Mouse (Mus musculus) megakaryocyte, adult 5-6 weeks (primary cell): ENCODE data around the gene Cfap45. TPM values are rescaled to one million over a fixed set of nuclear protein-coding genes. Genes with fewer than 3 reads are reported as not detected.

Experiments
- ATAC-seq: 2 replicates; pipeline ENCODE4 v1.8.0; 2016; ENCODE audit warnings: mild to moderate bottlenecking, inconsistent platforms; ENCODE audit not compliant: poor library complexity, severe bottlenecking
- total RNA-seq, 2 experiments: library from RNA; stranded (forward) in 1 of 2; stranded (reverse) in 1 of 2; fragments of 153-499, 151-499 nt in 1 of 2; fragments of 221-1000, 200-1000 nt in 1 of 2; gene quantifications; 2 replicates each; pipeline versions ENCODE4 v1.2.3 to v1.2.4; 2015 to 2017

The Cfap45 gene
- not detected in 2 replicates for total RNA-seq (2015)
- total RNA-seq (2017), result 0.11 TPM in 1 of 2 replicates, not detected in the other

- peak; percentile 68 for ATAC-seq
Measured at GRCm38 (mm10) chr1:172520576-172521440, at the start of gene Cfap45. Gene Cfap45 (plus strand): TSS chr1:172520801.

GRCm38 (mm10) chr1:172472909-172473308 is 47.7 kb upstream of the Cfap45 start:
- no peak for ATAC-seq

GRCm38 (mm10) chr1:172474196-172474595 is 46.4 kb upstream of the Cfap45 start:
- no peak for ATAC-seq

GRCm38 (mm10) chr1:172475054-172475741 is 45.4 kb upstream of the Cfap45 start, which contains the start of gene Slamf9:
Gene Slamf9 (plus strand): TSS chr1:172475358.
- peak; percentile 91 for ATAC-seq

- ATAC-seq, result peak; percentile 44
Measured at GRCm38 (mm10) chr1:172478020-172478419, 42.6 kb upstream of the Cfap45 start.

GRCm38 (mm10) chr1:172480376-172480775 is 40.2 kb upstream of the Cfap45 start:
- ATAC-seq, result no peak

GRCm38 (mm10) chr1:172481111-172481510 is 39.5 kb upstream of the Cfap45 start:
- peak; percentile 16; the same call in 1 of the 2 replicates for ATAC-seq

GRCm38 (mm10) chr1:172481540-172482280 is 38.9 kb upstream of the Cfap45 start, which contains the start of gene Igsf9:
Gene Igsf9 (plus strand): TSS chr1:172481788.
- ATAC-seq, result peak; percentile 79

GRCm38 (mm10) chr1:172482518-172483360 is 37.9 kb upstream of the Cfap45 start:
- ATAC-seq, result no peak

- ATAC-seq, result no peak
Measured at GRCm38 (mm10) chr1:172483361-172483660, 37.3 kb upstream of the Cfap45 start.

- no peak for ATAC-seq
Measured at GRCm38 (mm10) chr1:172484236-172484635, 36.4 kb upstream of the Cfap45 start.

GRCm38 (mm10) chr1:172484671-172485070 is 35.9 kb upstream of the Cfap45 start:
- ATAC-seq, result no peak

- ATAC-seq, result no peak
Measured at GRCm38 (mm10) chr1:172485821-172486220, 34.8 kb upstream of the Cfap45 start.

- no peak for ATAC-seq
Measured at GRCm38 (mm10) chr1:172486236-172486635, 34.4 kb upstream of the Cfap45 start.

- no peak for ATAC-seq
Measured at GRCm38 (mm10) chr1:172486651-172487050, 34.0 kb upstream of the Cfap45 start.

- ATAC-seq, result no peak
Measured at GRCm38 (mm10) chr1:172487859-172488258, 32.7 kb upstream of the Cfap45 start.

- ATAC-seq, result no peak
Measured at GRCm38 (mm10) chr1:172488831-172489230, 31.8 kb upstream of the Cfap45 start.

GRCm38 (mm10) chr1:172489585-172490250 is 30.9 kb upstream of the Cfap45 start:
- 0 out of 2 replicates have a peak, but pooled peaks have one; percentile 4 for ATAC-seq

GRCm38 (mm10) chr1:172490261-172490661 is 30.3 kb upstream of the Cfap45 start:
- peak; percentile 93 for ATAC-seq

GRCm38 (mm10) chr1:172492047-172492446 is 28.6 kb upstream of the Cfap45 start:
- no peak for ATAC-seq
